Mouse (Mus musculus): ENCODE measurements around the gene Cd70. TPM values are rescaled to one million over a fixed set of nuclear protein-coding genes. Genes with fewer than 3 reads are reported as not detected.

The Cd70 gene
- polyA plus RNA-seq, 2 experiments: not detected

GRCm38 (mm10) chr17:57148343-57148742, 1.2 kb downstream of the Cd70 start:
- peaks cover 31% of the 10 kb centered on the region for H3K27me3 ChIP-seq (ENCODE audit: control insufficient read depth, insufficient read depth, low read length)
- H3K4me1 ChIP-seq (ENCODE audit: control insufficient read depth, insufficient read depth, low read length): no peaks in the 10 kb centered on the region
- no peak for ATAC-seq (ENCODE audit: low FRiP score, low read depth)
- WGBS: 68% methylated on average over 4 of the region's 4 CpGs
- no peaks in the 10 kb centered on the region for H3K36me3 ChIP-seq (ENCODE audit: control insufficient read depth, insufficient read depth, low read length)
- H3K9ac ChIP-seq (ENCODE audit: low read depth, low read length, severe bottlenecking): no peak overlapping the region
- no peak overlapping the region for H3K4me3 ChIP-seq (replicated peaks; ENCODE audit: low read length)
- TF ChIP-seq POLR2A (IDR thresholded peaks at IDR 0.05; ENCODE audit: borderline replicate concordance, extremely low read depth, insufficient read depth, insufficient read length): no peak
- no peak overlapping the region for H3K4me2 ChIP-seq (replicated peaks; ENCODE audit: low read depth, low read length, severe bottlenecking)
- no peak for DNase-seq (ENCODE audit: low spot score)
- H3K9me3 ChIP-seq (ENCODE audit: control insufficient read depth, low read length): no peaks in the 10 kb centered on the region
- H3K27ac ChIP-seq (replicated peaks; ENCODE audit: low read depth, low read length): no peak overlapping the region

DNA sequence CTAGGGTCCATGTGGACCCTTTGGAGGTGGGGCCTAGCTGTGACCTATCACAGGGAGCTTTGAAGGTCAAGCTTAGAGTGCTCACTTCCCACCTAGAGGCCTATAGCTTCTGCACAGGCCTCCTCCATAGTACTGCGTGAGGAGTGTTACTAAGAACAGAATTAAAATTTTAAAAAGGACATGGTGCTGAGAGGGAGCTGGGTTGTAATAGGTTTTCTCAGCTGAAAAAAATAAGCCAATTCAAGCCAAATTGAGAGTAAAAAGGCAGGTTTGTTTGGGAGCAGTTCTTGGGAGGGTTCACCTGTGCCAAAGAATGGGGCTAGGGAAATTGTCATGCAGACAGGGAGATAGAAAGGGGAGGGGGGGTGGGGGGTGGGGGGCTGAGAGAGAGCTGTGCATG, 4.5 kb downstream of the Cd70 start:
- 69% methylated on average over 1 of the region's 1 CpGs for WGBS
- Histone ChIP-seq H3K4me1 (ENCODE audit: control insufficient read depth, insufficient read depth, low read length) (no peaks in the 10 kb centered on the region), H3K4me3 (replicated peaks; ENCODE audit: low read length) (no peak overlapping the region), H3K9ac (ENCODE audit: low read depth, low read length, severe bottlenecking) (no peak overlapping the region), H3K9me3 (ENCODE audit: control insufficient read depth, low read length) (no peaks in the 10 kb centered on the region), H3K36me3 (ENCODE audit: control insufficient read depth, insufficient read depth, low read length) (no peaks in the 10 kb centered on the region), H3K27me3 (ENCODE audit: control insufficient read depth, insufficient read depth, low read length) (peaks cover 28% of the 10 kb centered on the region), H3K27ac (replicated peaks; ENCODE audit: low read depth, low read length) (no peak overlapping the region), H3K4me2 (replicated peaks; ENCODE audit: low read depth, low read length, severe bottlenecking) (no peak overlapping the region)
- no peak for ATAC-seq (ENCODE audit: low FRiP score, low read depth)
- no peak for DNase-seq (ENCODE audit: low spot score)
- no peak for TF ChIP-seq POLR2A (IDR thresholded peaks at IDR 0.05; ENCODE audit: borderline replicate concordance, extremely low read depth, insufficient read depth, insufficient read length)

DNA sequence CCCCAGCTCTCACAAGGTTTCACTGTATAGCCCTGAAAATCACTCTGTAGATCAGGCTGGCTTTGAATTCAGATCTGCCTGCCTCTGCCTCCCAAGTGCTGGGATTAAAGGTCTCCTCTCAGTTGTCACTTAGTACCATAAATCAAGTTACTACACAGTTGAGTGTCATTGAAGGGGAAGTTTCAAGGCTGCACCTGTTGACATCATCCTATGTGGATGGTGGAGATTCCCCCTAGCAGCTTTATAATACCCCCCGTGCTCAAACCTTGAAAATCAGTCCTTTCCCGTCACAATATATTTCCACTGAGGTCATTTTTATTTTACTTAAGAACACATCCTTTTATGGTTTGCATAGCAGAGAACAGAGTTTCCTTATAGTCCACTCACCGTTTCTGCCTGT, 5.9 kb downstream of the Cd70 start:
- Histone ChIP-seq H3K9me3 (ENCODE audit: control insufficient read depth, low read length) (no peaks in the 10 kb centered on the region), H3K4me2 (replicated peaks; ENCODE audit: low read depth, low read length, severe bottlenecking) (no peak overlapping the region), H3K36me3 (ENCODE audit: control insufficient read depth, insufficient read depth, low read length) (no peaks in the 10 kb centered on the region), H3K9ac (ENCODE audit: low read depth, low read length, severe bottlenecking) (no peak overlapping the region), H3K4me3 (replicated peaks; ENCODE audit: low read length) (no peak overlapping the region), H3K27ac (replicated peaks; ENCODE audit: low read depth, low read length) (no peak overlapping the region), H3K4me1 (ENCODE audit: control insufficient read depth, insufficient read depth, low read length) (no peaks in the 10 kb centered on the region), H3K27me3 (ENCODE audit: control insufficient read depth, insufficient read depth, low read length) (peaks cover 14% of the 10 kb centered on the region; the same call in 1 of the 2 replicates)
- TF ChIP-seq POLR2A (IDR thresholded peaks at IDR 0.05; ENCODE audit: borderline replicate concordance, extremely low read depth, insufficient read depth, insufficient read length): no peak
- WGBS: 76% methylated on average over 3 of the region's 3 CpGs
- DNase-seq (ENCODE audit: low spot score): no peak
- ATAC-seq (ENCODE audit: low FRiP score, low read depth): no peak

GRCm38 (mm10) chr17:57139708-57140107, 9.9 kb downstream of the Cd70 start:
- no peak overlapping the region for H3K4me2 ChIP-seq (replicated peaks; ENCODE audit: low read depth, low read length, severe bottlenecking)
- H3K4me1 ChIP-seq (ENCODE audit: control insufficient read depth, insufficient read depth, low read length): no peaks in the 10 kb centered on the region
- no peak for DNase-seq (ENCODE audit: low spot score)
- no peak overlapping the region for H3K4me3 ChIP-seq (replicated peaks; ENCODE audit: low read length)
- no peaks in the 10 kb centered on the region for H3K36me3 ChIP-seq (ENCODE audit: control insufficient read depth, insufficient read depth, low read length)
- no peaks in the 10 kb centered on the region for H3K9me3 ChIP-seq (ENCODE audit: control insufficient read depth, low read length)
- H3K9ac ChIP-seq (ENCODE audit: low read depth, low read length, severe bottlenecking): no peak overlapping the region
- 84% methylated on average over 3 of the region's 3 CpGs for WGBS
- no peaks in the 10 kb centered on the region; the same call in 1 of the 2 replicates for H3K27me3 ChIP-seq (ENCODE audit: control insufficient read depth, insufficient read depth, low read length)
- TF ChIP-seq POLR2A (IDR thresholded peaks at IDR 0.05; ENCODE audit: borderline replicate concordance, extremely low read depth, insufficient read depth, insufficient read length): no peak
- H3K27ac ChIP-seq (replicated peaks; ENCODE audit: low read depth, low read length): no peak overlapping the region
- ATAC-seq (ENCODE audit: low FRiP score, low read depth): no peak

DNA sequence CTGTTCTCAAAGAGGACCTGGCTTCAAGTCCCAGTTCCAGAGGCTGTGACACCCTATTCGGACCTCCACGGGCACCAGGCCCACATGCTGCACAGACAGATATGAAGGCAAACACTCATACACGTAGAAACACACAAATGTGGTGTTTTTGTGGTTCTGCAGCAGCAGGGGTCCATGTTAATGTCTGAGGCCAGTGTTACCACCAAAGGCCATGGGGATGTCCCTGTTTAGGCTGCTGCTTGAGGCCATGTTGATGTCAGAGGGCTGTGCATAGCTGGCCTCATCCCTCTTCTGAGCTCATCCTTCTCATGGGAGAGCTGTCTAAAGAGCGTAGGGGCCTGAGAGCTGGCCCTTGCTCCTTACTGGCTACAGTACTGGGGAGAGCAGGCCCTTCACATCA, 10.9 kb downstream of the Cd70 start:
- no peak overlapping the region for H3K9ac ChIP-seq (ENCODE audit: low read depth, low read length, severe bottlenecking)
- WGBS: 82% methylated on average over 4 of the region's 4 CpGs
- no peaks in the 10 kb centered on the region for H3K4me1 ChIP-seq (ENCODE audit: control insufficient read depth, insufficient read depth, low read length)
- H3K9me3 ChIP-seq (ENCODE audit: control insufficient read depth, low read length): no peaks in the 10 kb centered on the region
- H3K27me3 ChIP-seq (ENCODE audit: control insufficient read depth, insufficient read depth, low read length): no peaks in the 10 kb centered on the region; the same call in 1 of the 2 replicates
- DNase-seq (ENCODE audit: low spot score): no peak
- no peak overlapping the region for H3K27ac ChIP-seq (replicated peaks; ENCODE audit: low read depth, low read length)
- no peak for ATAC-seq (ENCODE audit: low FRiP score, low read depth)
- no peak overlapping the region for H3K4me2 ChIP-seq (replicated peaks; ENCODE audit: low read depth, low read length, severe bottlenecking)
- H3K4me3 ChIP-seq (replicated peaks; ENCODE audit: low read length): no peak overlapping the region
- no peaks in the 10 kb centered on the region for H3K36me3 ChIP-seq (ENCODE audit: control insufficient read depth, insufficient read depth, low read length)
- no peak for TF ChIP-seq POLR2A (IDR thresholded peaks at IDR 0.05; ENCODE audit: borderline replicate concordance, extremely low read depth, insufficient read depth, insufficient read length)

DNA sequence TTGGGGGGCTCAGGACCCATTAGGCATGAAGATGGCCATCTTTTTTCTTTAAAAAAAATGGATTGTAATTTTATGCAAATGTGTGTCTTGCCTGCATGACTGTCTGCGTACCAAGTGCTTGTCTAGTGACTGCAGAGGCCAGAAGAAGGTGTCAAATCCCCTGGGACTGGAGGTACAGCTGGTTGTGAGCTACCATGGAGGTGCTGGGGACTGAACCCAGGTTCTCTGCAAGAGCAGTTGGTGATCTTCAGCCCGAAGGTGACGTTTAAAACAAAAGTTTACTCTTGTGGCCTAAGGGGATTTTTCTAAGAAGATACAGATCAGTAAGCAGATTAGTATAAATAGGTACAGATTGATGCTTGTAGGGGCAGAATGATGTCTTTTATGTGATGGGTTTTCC, 13.9 kb downstream of the Cd70 start:
- no peaks in the 10 kb centered on the region for H3K36me3 ChIP-seq (ENCODE audit: control insufficient read depth, insufficient read depth, low read length)
- DNase-seq (ENCODE audit: low spot score) (no peak), ATAC-seq (ENCODE audit: low FRiP score, low read depth) (no peak)
- no peak overlapping the region for H3K4me2 ChIP-seq (replicated peaks; ENCODE audit: low read depth, low read length, severe bottlenecking)
- no peak overlapping the region for H3K27ac ChIP-seq (replicated peaks; ENCODE audit: low read depth, low read length)
- WGBS: 83% methylated on average over 3 of the region's 3 CpGs
- H3K4me3 ChIP-seq (replicated peaks; ENCODE audit: low read length): no peak overlapping the region
- H3K4me1 ChIP-seq (ENCODE audit: control insufficient read depth, insufficient read depth, low read length): no peaks in the 10 kb centered on the region
- no peaks in the 10 kb centered on the region for H3K27me3 ChIP-seq (ENCODE audit: control insufficient read depth, insufficient read depth, low read length)
- no peak overlapping the region for H3K9ac ChIP-seq (ENCODE audit: low read depth, low read length, severe bottlenecking)
- no peaks in the 10 kb centered on the region for H3K9me3 ChIP-seq (ENCODE audit: control insufficient read depth, low read length)
- TF ChIP-seq POLR2A (IDR thresholded peaks at IDR 0.05; ENCODE audit: borderline replicate concordance, extremely low read depth, insufficient read depth, insufficient read length): no peak
